Mouse (Mus musculus): ENCODE data around the gene H2-T24.
"Not testable (repeated sequence)": the region's sequence is repeated elsewhere in the genome, so short reads cannot be mapped to it uniquely, and the experiment has no call there.

H2-T24 gene

GRCm38 (mm10) chr17:36020191-36021073 lies at the start of gene H2-T24:
Gene H2-T24, minus strand, starts transcription at chr17:36020560.
- no peak for DNase-seq (ENCODE audit: low spot score in 2 of 2)

- peak; percentile 59 to 75 for DNase-seq (ENCODE audit: low spot score in 2 of 2)
These were observed 40.5 kb upstream of the H2-T24 start for GRCm38 (mm10) chr17:36060829-36061228.

- DNase-seq (ENCODE audit: low spot score in 2 of 2) = not testable (repeated sequence)
These were observed 38.0 kb upstream of the H2-T24 start, which contains the start of gene Gm11127 for GRCm38 (mm10) chr17:36058362-36058761. Gene Gm11127, minus strand, starts transcription at chr17:36058371.

GRCm38 (mm10) chr17:36057927-36058326 lies 37.6 kb upstream of the H2-T24 start:
- not testable (repeated sequence) for DNase-seq (ENCODE audit: low spot score in 2 of 2)

- no peak for DNase-seq (ENCODE audit: low spot score in 2 of 2)
These were observed 22.9 kb upstream of the H2-T24 start for GRCm38 (mm10) chr17:36043286-36043685.

- DNase-seq (ENCODE audit: low spot score in 2 of 2) = peak in 1 of 2 experiments; percentile 71
These were observed 22.3 kb upstream of the H2-T24 start, which contains the start of the genes H2-T22 and Gm6034 for GRCm38 (mm10) chr17:36042610-36043169. Gene H2-T22, minus strand, starts transcription at chr17:36042747. Gene Gm6034, plus strand, starts transcription at chr17:36042961.

GRCm38 (mm10) chr17:36042055-36042454 lies 21.7 kb upstream of the H2-T24 start:
- not testable (repeated sequence) for DNase-seq (ENCODE audit: low spot score in 2 of 2)

- not testable (repeated sequence) for DNase-seq (ENCODE audit: low spot score in 2 of 2)
These were observed 20.2 kb upstream of the H2-T24 start for GRCm38 (mm10) chr17:36040604-36041003.

GRCm38 (mm10) chr17:36036126-36036525 lies 15.8 kb upstream of the H2-T24 start:
- DNase-seq (ENCODE audit: low spot score in 2 of 2) = not testable (repeated sequence)

GRCm38 (mm10) chr17:36035010-36035638 lies 14.8 kb upstream of the H2-T24 start:
- not testable (repeated sequence) for DNase-seq (ENCODE audit: low spot score in 2 of 2)

- not testable (repeated sequence) for DNase-seq (ENCODE audit: low spot score in 2 of 2)
These were observed 14.2 kb upstream of the H2-T24 start for GRCm38 (mm10) chr17:36034524-36034923.

- not testable (repeated sequence) for DNase-seq (ENCODE audit: low spot score in 2 of 2)
These were observed 12.1 kb upstream of the H2-T24 start, which contains the start of gene H2-T23 for GRCm38 (mm10) chr17:36032351-36032875. Gene H2-T23, minus strand, starts transcription at chr17:36032855.

GRCm38 (mm10) chr17:36031583-36032331 lies 11.4 kb upstream of the H2-T24 start:
- DNase-seq (ENCODE audit: low spot score in 2 of 2) = not testable (repeated sequence)

- DNase-seq (ENCODE audit: low spot score in 2 of 2) = not testable (repeated sequence)
These were observed 10.6 kb upstream of the H2-T24 start for GRCm38 (mm10) chr17:36030703-36031582.

GRCm38 (mm10) chr17:36030046-36030702 lies 9.8 kb upstream of the H2-T24 start:
- not testable (repeated sequence) for DNase-seq (ENCODE audit: low spot score in 2 of 2)

GRCm38 (mm10) chr17:36028879-36029619 lies 8.7 kb upstream of the H2-T24 start:
- DNase-seq (ENCODE audit: low spot score in 2 of 2) = no peak

- no peak for DNase-seq (ENCODE audit: low spot score in 2 of 2)
These were observed 7.3 kb upstream of the H2-T24 start for GRCm38 (mm10) chr17:36027663-36028062.

- DNase-seq (ENCODE audit: low spot score in 2 of 2) = no peak
These were observed 5.5 kb upstream of the H2-T24 start for GRCm38 (mm10) chr17:36025901-36026300.

- DNase-seq (ENCODE audit: low spot score in 2 of 2) = no peak
These were observed 4.8 kb upstream of the H2-T24 start for GRCm38 (mm10) chr17:36025197-36025596.

All from right cerebral cortex, postnatal 36 days (tissue).